Mouse (Mus musculus) neural tube, embryonic 12.5 days (tissue): ENCODE measurements at regions not wholly inside any gene's neighbourhood (a gene's known extent, or its start where the extent isn't known, plus 50 kb on each side); places are given as distances from the start of the nearest gene placed in this dataset.

ENCODE experiments used
- ATAC-seq: fragments of 200-750 bp; cut with Nextera tagmentation; 2 replicates; pipeline ENCODE4 v1.8.0; 2017; ENCODE audit warnings: low read depth, mild to moderate bottlenecking, moderate TSS enrichment, moderate library complexity; ENCODE audit not compliant: low FRiP score
- H3K27ac ChIP-seq: fragments of 300-500 bp; sonication (generic); 2 replicates; pipeline ENCODE4 v1.5.1; 2016
- H3K27me3 ChIP-seq: fragments of 300-500 bp; sonication (generic); replicated peaks from 2 replicates; pipeline ENCODE4 v1.6.1; 2016; ENCODE audit warnings: mild to moderate bottlenecking
- H3K36me3 ChIP-seq: fragments of 300-500 bp; sonication (generic); 2 replicates; pipeline ENCODE4 v1.6.1; 2016; ENCODE audit warnings: mild to moderate bottlenecking
- H3K4me1 ChIP-seq: fragments of 300-500 bp; sonication (generic); 2 replicates; pipeline ENCODE4 v1.6.1; 2016
- H3K4me2 ChIP-seq: fragments of 300-500 bp; sonication (generic); replicated peaks from 2 replicates; pipeline ENCODE4 v1.6.1; 2016; ENCODE audit warnings: mild to moderate bottlenecking
- H3K4me3 ChIP-seq: fragments of 300-500 bp; sonication (generic); 2 replicates; pipeline ENCODE4 v1.5.1; 2016
- H3K9ac ChIP-seq: fragments of 300-500 bp; sonication (generic); 2 replicates; pipeline ENCODE4 v1.6.1; 2016; ENCODE audit warnings: mild to moderate bottlenecking
- H3K9me3 ChIP-seq: fragments of 300-500 bp; sonication (generic); 2 replicates; pipeline ENCODE4 v1.6.1; 2016; ENCODE audit warnings: mild to moderate bottlenecking
- WGBS: fragments of 180-500 bp; shearing (Covaris S2); methylation state at CpG from one replicate; pipeline ENCODE4 v1.1.7; 2016; 5-methylcytosine and 5-hydroxymethylcytosine counted together

- Histone ChIP-seq H3K27ac (no peak overlapping the region), H3K4me2 (no peak overlapping the region)
Observed at GRCm38 (mm10) chrX:7428621-7429523, 53.2 kb upstream of the Usp27x start.

More at GRCm38 (mm10) chrX:7428621-7429523, 53.2 kb upstream of the Usp27x start:
- peak; percentile 48 for ATAC-seq
- H3K36me3 ChIP-seq, result no peaks in the 10 kb centered on the region
- no peaks in the 10 kb centered on the region for H3K4me1 ChIP-seq
- no peak overlapping the region for H3K9ac ChIP-seq
- no peak overlapping the region for H3K4me3 ChIP-seq
- 50% methylated on average over 20 of the region's 20 CpGs for WGBS
- H3K27me3 ChIP-seq, result no peaks in the 10 kb centered on the region
- no peaks in the 10 kb centered on the region for H3K9me3 ChIP-seq
